Mouse (Mus musculus) heart, postnatal 0 days (tissue): ENCODE measurements around the gene Dixdc1. TPM values are rescaled to one million over a fixed set of nuclear protein-coding genes. Genes with fewer than 3 reads are reported as not detected.
A peak's percentile ranks its signal among the peaks of the same experiment; 100 is the strongest.

Experiments
- ATAC-seq: fragments of 200-750 bp; cut with Nextera tagmentation; 2 replicates; pipeline ENCODE4 v1.8.0; 2017; ENCODE audit warnings: low read depth, moderate number of reproducible peaks, moderate library complexity; ENCODE audit not compliant: insufficient read depth
- DNase-seq: peaks from one replicate; pipeline ENCODE4 v3.0.0-alpha.2; 2016; ENCODE audit warnings: low spot score
- H3K27ac ChIP-seq: fragments of 300-500 bp; sonication (generic); 2 replicates; pipeline ENCODE4 v1.5.1; 2014; ENCODE audit warnings: low read depth, mild to moderate bottlenecking
- H3K27me3 ChIP-seq: fragments of 300-500 bp; sonication (generic); 2 replicates; pipeline ENCODE4 v1.6.1; 2014; ENCODE audit warnings: low read length, mixed read lengths; ENCODE audit not compliant: control insufficient read depth, insufficient read depth
- H3K36me3 ChIP-seq: fragments of 300-500 bp; sonication (generic); replicated peaks from 2 replicates; pipeline ENCODE4 v1.6.1; 2014; ENCODE audit warnings: low read length, mixed read lengths; ENCODE audit not compliant: control insufficient read depth, insufficient read depth
- H3K4me1 ChIP-seq: fragments of 300-500 bp; sonication (generic); 2 replicates; pipeline ENCODE4 v1.6.1; 2014; ENCODE audit warnings: antibody characterized with exemption; ENCODE audit not compliant: control insufficient read depth, insufficient read depth
- H3K4me2 ChIP-seq: fragments of 300-500 bp; sonication (generic); 2 replicates; pipeline ENCODE4 v1.6.1; 2014; ENCODE audit warnings: low read depth, mild to moderate bottlenecking, low read length, moderate library complexity
- H3K4me3 ChIP-seq: fragments of 300-500 bp; sonication (generic); 2 replicates; pipeline ENCODE4 v1.5.1; 2014; ENCODE audit warnings: low read depth, low read length
- H3K9ac ChIP-seq: fragments of 300-500 bp; sonication (generic); replicated peaks from 2 replicates; pipeline ENCODE4 v1.6.1; 2014; ENCODE audit warnings: low read depth, low read length, mixed read lengths
- H3K9me3 ChIP-seq: fragments of 300-500 bp; sonication (generic); replicated peaks from 2 replicates; pipeline ENCODE4 v1.6.1; 2016; ENCODE audit warnings: low read length; ENCODE audit not compliant: control insufficient read depth
- CTCF ChIP-seq: IDR thresholded peaks from 2 replicates; pipeline ENCODE4 v1.5.1; 2016; ENCODE audit warnings: antibody characterized with exemption, control low read depth, low read depth
- EP300 ChIP-seq: IDR thresholded peaks from 2 replicates; pipeline ENCODE4 v1.6.1; 2016; ENCODE audit warnings: antibody characterized with exemption, low read depth
- WGBS: fragments of 180-500 bp; shearing (Covaris S2); extraction: QIAGEN DNeasy Blood & Tissue Kit; methylation state at CpG from one replicate; pipeline ENCODE4 v1.1.7; 2014; 5-methylcytosine and 5-hydroxymethylcytosine counted together
- polyA plus RNA-seq: library from polyadenylated mRNA; unstranded; fragments of >200 nt; fragmentation: Nextera tagmentation; extraction: Ambion mirVana; gene quantifications from 2 replicates; pipeline ENCODE4 v1.2.1, GENCODE M21; 2015
- total RNA-seq: library from RNA; depleted of rRNA; stranded (reverse); fragments of >200 nt; gene quantifications from 2 replicates; pipeline ENCODE4 v1.2.3, GENCODE M21; 2014; ENCODE audit warnings: low replicate concordance

Gene Dixdc1
- total and polyA plus RNA-seq, 2 experiments from 2014 or later = 6.9 to 7.7 TPM

DNA sequence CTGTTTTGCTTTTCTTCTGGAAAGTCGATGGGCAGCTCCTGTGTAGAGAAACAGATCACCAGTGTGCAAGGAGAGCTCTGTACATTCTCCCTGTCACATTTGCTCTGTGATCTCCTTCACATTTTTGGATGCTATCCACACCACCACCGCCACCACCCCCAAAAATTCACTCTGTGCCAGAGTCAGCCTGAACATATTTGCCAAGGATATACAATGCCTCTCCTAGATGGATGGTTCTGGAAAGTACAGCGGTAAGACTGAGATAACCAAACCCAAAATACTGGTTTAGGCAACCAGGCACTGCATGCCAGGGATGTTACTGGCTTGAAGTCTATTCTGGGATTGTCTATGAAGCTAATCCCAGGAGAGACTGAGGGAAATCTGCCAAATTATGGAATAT is 2.9 kb upstream of the Dixdc1 start:
- Histone ChIP-seq H3K36me3 (no peaks in the 10 kb centered on the region), H3K4me3 (no peak overlapping the region), H3K4me1 (peaks cover 17% of the 10 kb centered on the region; the same call in 1 of the 2 replicates), H3K9ac (no peak overlapping the region), H3K27me3 (no peaks in the 10 kb centered on the region), H3K4me2 (no peak overlapping the region), H3K9me3 (no peaks in the 10 kb centered on the region), H3K27ac (peak overlapping the region; percentile 41)
- ATAC-seq = no peak
- no peak for DNase-seq
- 38% methylated on average over 3 of the region's 3 CpGs for WGBS
- TF ChIP-seq EP300 = no peak
- no peak for TF ChIP-seq CTCF

DNA sequence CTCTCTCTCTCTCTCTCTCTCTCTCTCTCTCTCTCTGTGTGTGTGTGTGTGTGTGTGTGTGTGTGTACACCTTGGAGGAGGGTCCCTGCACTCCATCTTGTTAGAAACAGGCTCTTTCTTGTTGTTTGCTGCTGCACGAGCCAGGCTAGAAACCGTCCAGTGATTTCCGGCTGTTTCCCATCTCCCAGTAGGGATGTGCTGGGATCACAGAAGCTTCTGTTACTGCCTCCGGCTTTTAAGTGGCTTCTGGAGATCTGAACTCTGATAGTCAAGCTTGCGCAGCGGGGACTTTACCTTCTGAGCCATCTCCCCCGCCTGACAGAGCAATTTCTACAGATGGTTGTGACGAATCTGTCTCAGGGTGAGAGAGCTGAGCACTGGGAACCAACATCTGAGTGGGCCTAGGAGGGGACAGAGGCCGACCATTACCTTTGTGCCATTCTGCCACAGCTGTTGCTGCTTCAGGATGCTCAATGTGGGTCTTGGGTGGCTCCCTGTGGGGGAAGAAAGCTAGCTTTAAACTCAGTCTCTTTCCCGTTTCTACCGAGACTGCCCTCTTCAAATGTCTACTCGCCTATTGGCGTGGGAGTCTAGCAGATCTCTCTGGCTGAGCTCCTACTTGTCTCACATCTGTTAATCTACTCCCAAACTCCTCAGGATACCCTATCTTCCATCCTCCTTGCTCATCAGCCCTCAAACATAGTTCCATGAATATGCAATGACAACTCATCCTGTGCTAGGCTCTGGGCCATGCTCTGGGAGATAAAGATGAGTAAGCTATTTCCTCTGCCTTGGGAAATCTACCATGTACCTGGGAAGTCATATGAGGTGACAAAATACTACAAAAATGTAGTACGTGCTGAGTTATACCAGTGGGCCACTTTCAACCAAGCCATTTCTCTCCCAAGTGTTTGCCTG is 1.8 kb upstream of the Dixdc1 start:
- Histone ChIP-seq H3K36me3 (no peaks in the 10 kb centered on the region), H3K9ac (no peak overlapping the region), H3K27me3 (no peaks in the 10 kb centered on the region), H3K9me3 (no peaks in the 10 kb centered on the region), H3K4me3 (no peak overlapping the region), H3K27ac (peak overlapping the region; percentile 41; the same call in 1 of the 2 replicates), H3K4me1 (peaks cover 9% of the 10 kb centered on the region; the same call in 1 of the 2 replicates), H3K4me2 (no peak overlapping the region)
- 73% methylated on average over 14 of the region's 14 CpGs for WGBS
- TF ChIP-seq CTCF (no peak), EP300 (no peak)
- ATAC-seq (no peak), DNase-seq (no peak)

DNA sequence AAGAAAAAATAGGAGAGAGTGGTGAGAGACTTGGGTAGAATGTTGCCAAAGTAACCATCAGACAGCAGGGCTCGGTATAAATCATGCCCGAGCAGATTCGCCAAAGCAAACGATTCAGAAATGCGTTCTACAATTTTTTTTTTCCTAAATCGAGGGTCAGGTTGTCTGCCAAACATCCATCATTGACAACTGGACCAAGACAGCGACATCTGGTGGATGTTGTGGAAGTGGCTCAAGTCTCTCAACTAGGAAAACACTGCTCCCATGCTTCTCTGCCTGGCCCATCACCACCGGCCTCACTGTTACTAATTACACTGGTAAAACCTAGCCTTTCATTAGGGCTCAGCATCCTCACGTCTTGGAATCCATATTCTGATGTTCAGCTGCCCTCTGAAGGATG is 4.3 kb downstream of the Dixdc1 start:
- H3K27ac ChIP-seq = no peak overlapping the region
- TF ChIP-seq EP300 (no peak), CTCF (peak; percentile 84)
- no peak for ATAC-seq
- H3K27me3 ChIP-seq = no peaks in the 10 kb centered on the region
- H3K4me3 ChIP-seq = no peak overlapping the region
- peak; percentile 54 for DNase-seq
- WGBS = 3% methylated on average over 9 of the region's 9 CpGs
- H3K9ac ChIP-seq = no peak overlapping the region
- H3K4me1 ChIP-seq = no peaks in the 10 kb centered on the region
- H3K36me3 ChIP-seq = no peaks in the 10 kb centered on the region
- H3K9me3 ChIP-seq = no peaks in the 10 kb centered on the region
- peak overlapping the region; percentile 29; the same call in 1 of the 2 replicates for H3K4me2 ChIP-seq

DNA sequence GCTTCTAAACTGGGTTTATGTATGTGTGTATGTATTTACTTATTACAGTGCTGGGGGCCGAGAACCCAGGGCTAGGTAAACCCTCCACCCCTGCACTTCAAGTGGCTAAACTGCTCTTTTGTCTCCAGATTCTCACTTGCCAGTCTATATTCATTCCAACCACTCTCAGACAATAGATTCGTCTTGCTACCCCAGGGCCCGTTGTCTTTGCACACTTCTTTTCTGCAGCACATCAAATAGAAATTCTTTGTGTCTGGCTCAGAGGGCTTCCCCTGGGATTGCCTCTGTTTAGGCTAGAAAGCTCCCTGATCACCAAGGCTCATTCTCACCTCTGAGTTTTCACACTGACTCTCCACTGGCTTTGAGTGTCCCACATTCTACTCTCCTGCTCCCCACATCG is 6.8 kb downstream of the Dixdc1 start:
- Histone ChIP-seq H3K9me3 (no peaks in the 10 kb centered on the region), H3K4me3 (no peak overlapping the region), H3K36me3 (no peaks in the 10 kb centered on the region), H3K9ac (no peak overlapping the region), H3K4me2 (no peak overlapping the region), H3K27ac (no peak overlapping the region), H3K27me3 (no peaks in the 10 kb centered on the region), H3K4me1 (no peaks in the 10 kb centered on the region; the same call in 1 of the 2 replicates)
- TF ChIP-seq EP300 = no peak
- no peak for TF ChIP-seq CTCF
- WGBS = 30% methylated on average over 4 of the region's 4 CpGs
- no peak for ATAC-seq
- no peak for DNase-seq

DNA sequence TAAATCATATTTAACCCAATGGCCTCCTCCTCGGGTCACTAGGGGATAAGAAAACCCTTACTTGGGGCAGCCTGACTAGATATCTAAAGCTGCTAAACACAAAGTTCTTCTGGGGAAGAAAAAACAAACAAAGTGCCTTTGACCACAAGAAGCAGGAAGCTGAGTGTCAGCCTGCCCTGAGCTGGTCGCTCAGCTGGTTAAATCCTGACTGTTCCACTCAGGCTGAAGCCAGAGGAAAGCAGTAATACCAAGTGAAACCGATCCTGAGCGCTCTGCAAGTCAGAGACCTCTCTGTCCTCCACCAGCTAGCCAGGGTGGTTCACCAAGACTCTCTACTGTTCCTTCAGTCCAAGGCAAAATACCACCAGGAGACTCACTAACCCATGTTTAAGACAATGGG is 9.7 kb downstream of the Dixdc1 start:
- 52% methylated on average over 4 of the region's 4 CpGs for whole genome bisulfite sequencing
- no peak overlapping the region for H3K27ac ChIP-seq
- TF ChIP-seq EP300 = no peak
- TF ChIP-seq CTCF = no peak
- H3K4me3 ChIP-seq = no peak overlapping the region
- H3K9ac ChIP-seq = no peak overlapping the region
- no peaks in the 10 kb centered on the region for H3K27me3 ChIP-seq
- H3K4me2 ChIP-seq = no peak overlapping the region
- H3K4me1 ChIP-seq = peaks cover 19% of the 10 kb centered on the region
- H3K36me3 ChIP-seq = no peaks in the 10 kb centered on the region
- ATAC-seq (no peak), DNase-seq (no peak)
- H3K9me3 ChIP-seq = no peaks in the 10 kb centered on the region
